Mouse (Mus musculus): ENCODE measurements around the gene Sorbs1.

GRCm38 (mm10) chr19:40504336-40504735 lies 9.2 kb downstream of the Sorbs1 start:
- no peak for TF ChIP-seq MAZ (IDR thresholded peaks at IDR 0.05; ENCODE audit: low read depth, low read length)
- no peak for TF ChIP-seq USF1 (IDR thresholded peaks at IDR 0.05; ENCODE audit: low read depth, low read length)
- TF ChIP-seq POLR2A (IDR thresholded peaks at IDR 0.05; ENCODE audit: low read depth, low read length) = no peak
- no peak for TF ChIP-seq CTCF (conservative IDR thresholded peaks at IDR 0.05 in 1 of 2, IDR thresholded peaks at IDR 0.05 in 1 of 2; ENCODE audit: low read depth in 2 of 2, low read length in 2 of 2)
- TF ChIP-seq EP300 (IDR thresholded peaks at IDR 0.05; ENCODE audit: low read length) = no peak

All from CH12.LX (cell line).